Mouse (Mus musculus): ENCODE data around the gene Icam4. TPM values are rescaled to one million over a fixed set of nuclear protein-coding genes. Genes with fewer than 3 reads are reported as not detected.

The Icam4 gene
- total RNA-seq, 1 experiment, result 1.5 TPM

- Histone ChIP-seq H3K36me3 (ENCODE audit: control insufficient read depth, insufficient read depth, low read length, poor library complexity, severe bottlenecking) (peaks cover 17% of the 10 kb centered on the region), H3K9ac (ENCODE audit: insufficient read depth, low read depth, low read length, poor library complexity, severe bottlenecking) (peak overlapping the region; percentile 25; the same call in 1 of the 2 replicates), H3K9me3 (ENCODE audit: control insufficient read depth, insufficient read depth, low read depth, low read length) (no peaks in the 10 kb centered on the region), H3K4me3 (ENCODE audit: insufficient read depth in 1 of 2, low read depth in 1 of 2, low read length in 2 of 2, poor library complexity in 1 of 2, severe bottlenecking in 1 of 2) (peak overlapping the region; percentile 67 to 85), H3K27ac (ENCODE audit: insufficient read depth, low read depth, low read length, poor library complexity, severe bottlenecking) (no peak overlapping the region), H3K4me1 (ENCODE audit: control insufficient read depth in 2 of 2, insufficient read depth in 2 of 2, low read length in 2 of 2, poor library complexity in 1 of 2) (peaks cover 8 to 47% of the 10 kb centered on the region in 2 experiments)
- in situ Hi-C loops (cut with MboI; ENCODE audit: low sequenced_read_pairs in 2 of 2, unreplicated experiment in 2 of 2), result no loop called here
- TF ChIP-seq ZNF384 (IDR thresholded peaks at IDR 0.05; ENCODE audit: low read depth, low read length) (no peak), HCFC1 (IDR thresholded peaks at IDR 0.05; ENCODE audit: borderline replicate concordance, insufficient read depth, low read length) (0 out of 2 replicates have a peak, but pooled peaks have one; percentile 12)
- DNase-seq (ENCODE audit: low read depth, low spot score), result peak; percentile 66
Measured at GRCm38 (mm10) chr9:21031251-21031895, 2.2 kb downstream of the Icam4 start.

- no peak for DNase-seq (ENCODE audit: low read depth, low spot score)
- H3K9me3 ChIP-seq (ENCODE audit: control insufficient read depth, insufficient read depth, low read depth, low read length), result no peaks in the 10 kb centered on the region
- H3K27ac ChIP-seq (ENCODE audit: insufficient read depth, low read depth, low read length, poor library complexity, severe bottlenecking), result no peak within 1 kb of the TSS
- peaks cover 8 to 51% of the 10 kb centered on the region in 2 experiments for H3K4me1 ChIP-seq (ENCODE audit: control insufficient read depth in 2 of 2, insufficient read depth in 2 of 2, low read length in 2 of 2, poor library complexity in 1 of 2)
- H3K36me3 ChIP-seq (ENCODE audit: control insufficient read depth, insufficient read depth, low read length, poor library complexity, severe bottlenecking), result peaks cover 14% of the 10 kb centered on the region
- peak within 1 kb of the TSS; percentile 67 to 85 for H3K4me3 ChIP-seq (ENCODE audit: insufficient read depth in 1 of 2, low read depth in 1 of 2, low read length in 2 of 2, poor library complexity in 1 of 2, severe bottlenecking in 1 of 2)
- in situ Hi-C loops (cut with MboI; ENCODE audit: low sequenced_read_pairs in 2 of 2, unreplicated experiment in 2 of 2), result no loop called here
- TF ChIP-seq ZNF384 (IDR thresholded peaks at IDR 0.05; ENCODE audit: low read depth, low read length) (no peak), ZC3H11A (IDR thresholded peaks at IDR 0.05; ENCODE audit: borderline replicate concordance, low read depth, low read length) (no peak), MAFK (IDR thresholded peaks at IDR 0.05; ENCODE audit: insufficient read depth, low read depth, low read length) (no peak), HCFC1 (IDR thresholded peaks at IDR 0.05; ENCODE audit: borderline replicate concordance, insufficient read depth, low read length) (no peak), CHD2 (IDR thresholded peaks at IDR 0.05; ENCODE audit: low read depth, low read length) (no peak)
- peak within 1 kb of the TSS; percentile 31; the same call in 1 of the 2 replicates for H3K9ac ChIP-seq (ENCODE audit: insufficient read depth, low read depth, low read length, poor library complexity, severe bottlenecking)
Measured at GRCm38 (mm10) chr9:21031896-21032351, 2.8 kb downstream of the Icam4 start, which contains the start of gene Icam5. Gene Icam5, plus strand, starts transcription at chr9:21032073.

GRCm38 (mm10) chr9:21032491-21032890, 3.3 kb downstream of the Icam4 start:
- Histone ChIP-seq H3K36me3 (ENCODE audit: control insufficient read depth, insufficient read depth, low read length, poor library complexity, severe bottlenecking) (peaks cover 8% of the 10 kb centered on the region), H3K4me1 (ENCODE audit: control insufficient read depth in 2 of 2, insufficient read depth in 2 of 2, low read length in 2 of 2, poor library complexity in 1 of 2) (peaks cover 8 to 46% of the 10 kb centered on the region in 2 experiments), H3K4me3 (ENCODE audit: insufficient read depth in 1 of 2, low read depth in 1 of 2, low read length in 2 of 2, poor library complexity in 1 of 2, severe bottlenecking in 1 of 2) (peak overlapping the region; percentile 67 to 85), H3K9ac (ENCODE audit: insufficient read depth, low read depth, low read length, poor library complexity, severe bottlenecking) (no peak overlapping the region; the same call in 1 of the 2 replicates), H3K9me3 (ENCODE audit: control insufficient read depth, insufficient read depth, low read depth, low read length) (no peaks in the 10 kb centered on the region), H3K27ac (ENCODE audit: insufficient read depth, low read depth, low read length, poor library complexity, severe bottlenecking) (no peak overlapping the region)
- no peak for DNase-seq (ENCODE audit: low read depth, low spot score)
- in situ Hi-C loops (cut with MboI; ENCODE audit: low sequenced_read_pairs in 2 of 2, unreplicated experiment in 2 of 2), result no loop called here
- TF ChIP-seq ZC3H11A (IDR thresholded peaks at IDR 0.05; ENCODE audit: borderline replicate concordance, low read depth, low read length) (no peak), HCFC1 (IDR thresholded peaks at IDR 0.05; ENCODE audit: borderline replicate concordance, insufficient read depth, low read length) (no peak), ZNF384 (IDR thresholded peaks at IDR 0.05; ENCODE audit: low read depth, low read length) (no peak), CHD2 (IDR thresholded peaks at IDR 0.05; ENCODE audit: low read depth, low read length) (no peak), MAFK (IDR thresholded peaks at IDR 0.05; ENCODE audit: insufficient read depth, low read depth, low read length) (no peak)

GRCm38 (mm10) chr9:21033136-21033535, 4.0 kb downstream of the Icam4 start:
- H3K4me1 ChIP-seq (ENCODE audit: control insufficient read depth in 2 of 2, insufficient read depth in 2 of 2, low read length in 2 of 2, poor library complexity in 1 of 2), result peaks cover 6 to 46% of the 10 kb centered on the region in 2 experiments
- no peak overlapping the region for H3K27ac ChIP-seq (ENCODE audit: insufficient read depth, low read depth, low read length, poor library complexity, severe bottlenecking)
- no peak for TF ChIP-seq MAFK (IDR thresholded peaks at IDR 0.05; ENCODE audit: insufficient read depth, low read depth, low read length)
- no peak for TF ChIP-seq ZNF384 (IDR thresholded peaks at IDR 0.05; ENCODE audit: low read depth, low read length)
- TF ChIP-seq HCFC1 (IDR thresholded peaks at IDR 0.05; ENCODE audit: borderline replicate concordance, insufficient read depth, low read length), result no peak
- no peak for TF ChIP-seq ZC3H11A (IDR thresholded peaks at IDR 0.05; ENCODE audit: borderline replicate concordance, low read depth, low read length)
- no peak for TF ChIP-seq CHD2 (IDR thresholded peaks at IDR 0.05; ENCODE audit: low read depth, low read length)
- H3K9ac ChIP-seq (ENCODE audit: insufficient read depth, low read depth, low read length, poor library complexity, severe bottlenecking), result peak overlapping the region; percentile 51
- peaks cover 2% of the 10 kb centered on the region; the same call in 1 of the 2 replicates for H3K36me3 ChIP-seq (ENCODE audit: control insufficient read depth, insufficient read depth, low read length, poor library complexity, severe bottlenecking)
- H3K4me3 ChIP-seq (ENCODE audit: insufficient read depth in 1 of 2, low read depth in 1 of 2, low read length in 2 of 2, poor library complexity in 1 of 2, severe bottlenecking in 1 of 2), result peak overlapping the region; percentile 61 to 85
- DNase-seq (ENCODE audit: low read depth, low spot score), result peak; percentile 94
- in situ Hi-C loops (cut with MboI; ENCODE audit: low sequenced_read_pairs in 2 of 2, unreplicated experiment in 2 of 2), result no loop called here
- H3K9me3 ChIP-seq (ENCODE audit: control insufficient read depth, insufficient read depth, low read depth, low read length), result no peaks in the 10 kb centered on the region

Data from ES-E14 (cell line).